In genomic region chr1:62665771-62666730, GRCm38 (mm10) we compare ENCODE assay signal across 17 mouse cellular contexts. TPM values are rescaled to one million over a fixed set of nuclear protein-coding genes. Genes with fewer than 3 reads are reported as not detected.
DNase-seq lines count a peak whose midpoint lies in the region; ATAC-seq and TF ChIP-seq lines count a peak whose summit lies in the region.
"Had no signal": no experiment of that assay in that cellular context is flagged by ENCODE, and none has a peak within 500 bp of the region (broad histone marks: within the 10 kb centered on the region; RNA-seq: fewer than 3 reads in every experiment).

No protein-coding gene starts in this region.

- H3K27me3 ChIP-seq in heart, embryonic 12.5 days (replicated peaks), result no peaks in the 10 kb centered on the region
- H3K27me3 ChIP-seq in kidney, embryonic 14.5 days (ENCODE audit: control insufficient read depth, insufficient read depth, low read length), result no peaks in the 10 kb centered on the region
- H3K27me3 ChIP-seq in midbrain, embryonic 10.5 days (ENCODE audit: low read depth, poor library complexity, severe bottlenecking), result no peaks in the 10 kb centered on the region
- no peaks in the 10 kb centered on the region for H3K27me3 ChIP-seq in midbrain, embryonic 15.5 days (replicated peaks)
- H3K27me3 ChIP-seq in myocyte (ENCODE audit: control insufficient read depth, insufficient read depth, insufficient read length), result no peaks in the 10 kb centered on the region
- H3K27me3 ChIP-seq: embryonic facial prominence, embryonic 12.5 days; limb, embryonic 15.5 days; midbrain, embryonic 13.5 days had no signal

- no peak for ATAC-seq in heart, embryonic 12.5 days (ENCODE audit: insufficient number of reproducible peaks, low FRiP score)
- no peak for ATAC-seq in kidney, embryonic 14.5 days (ENCODE audit: low FRiP score, low TSS enrichment)
- ATAC-seq in midbrain, embryonic 15.5 days (replicated peaks), result no peak
- ATAC-seq in megakaryocyte, adult 5-6 weeks (ENCODE audit: poor library complexity, severe bottlenecking), result no peak

- H3K79me2 ChIP-seq in myocyte (ENCODE audit: control insufficient read depth, insufficient read depth), result no peaks in the 10 kb centered on the region

- H3K9ac ChIP-seq in heart, embryonic 12.5 days, result no peak overlapping the region
- no peak overlapping the region for H3K9ac ChIP-seq in kidney, embryonic 14.5 days (ENCODE audit: low read depth, low read length)
- no peak overlapping the region for H3K9ac ChIP-seq in midbrain, embryonic 15.5 days
- H3K9ac ChIP-seq: embryonic facial prominence, embryonic 12.5 days; hindbrain, embryonic 14.5 days; limb, embryonic 15.5 days; midbrain, embryonic 13.5 days had no signal

- no peak overlapping the region for H3ac ChIP-seq in myocyte (ENCODE audit: control insufficient read depth, insufficient read length)

- no peak for TF ChIP-seq POLR2A in myocyte (IDR thresholded peaks at IDR 0.05; ENCODE audit: insufficient read length, low read depth)

- no peak for DNase-seq in heart, adult 8-10 months (ENCODE audit: low spot score)
- DNase-seq in kidney, adult 8-10 months, result no peak
- DNase-seq in midbrain, embryonic 10.5 days (ENCODE audit: low spot score), result no peak
- DNase-seq: cerebellum, adult 11 months; cerebellum, postnatal 36 days; gastrocnemius, postnatal 10 days; thymus, postnatal 25 days had no signal

- peaks cover 7% of the 10 kb centered on the region; the same call in 1 of the 2 replicates for H3K4me1 ChIP-seq in heart, embryonic 12.5 days (replicated peaks)
- no peaks in the 10 kb centered on the region for H3K4me1 ChIP-seq in kidney, embryonic 14.5 days (ENCODE audit: control insufficient read depth, insufficient read depth, low read length)
- peaks cover 13% of the 10 kb centered on the region for H3K4me1 ChIP-seq in midbrain, embryonic 10.5 days
- H3K4me1 ChIP-seq in midbrain, embryonic 15.5 days, result peaks cover 8% of the 10 kb centered on the region; the same call in 1 of the 2 replicates
- H3K4me1 ChIP-seq: embryonic facial prominence, embryonic 12.5 days had no signal

- peak overlapping the region; percentile 84 for H3K27ac ChIP-seq in heart, embryonic 12.5 days (ENCODE audit: poor library complexity, severe bottlenecking)
- H3K27ac ChIP-seq in kidney, embryonic 14.5 days (ENCODE audit: low read depth, low read length), result peak overlapping the region; percentile 61
- H3K27ac ChIP-seq in midbrain, embryonic 10.5 days (replicated peaks), result peak overlapping the region; percentile 67
- H3K27ac ChIP-seq in midbrain, embryonic 15.5 days, result no peak overlapping the region
- H3K27ac ChIP-seq: embryonic facial prominence, embryonic 12.5 days; hindbrain, embryonic 14.5 days; limb, embryonic 15.5 days; midbrain, embryonic 13.5 days had no signal

- H3K4me3 ChIP-seq in heart, embryonic 12.5 days, result no peak overlapping the region
- no peak overlapping the region for H3K4me3 ChIP-seq in kidney, embryonic 14.5 days (ENCODE audit: low read length)
- no peak overlapping the region for H3K4me3 ChIP-seq in midbrain, embryonic 10.5 days
- no peak overlapping the region for H3K4me3 ChIP-seq in midbrain, embryonic 15.5 days
- no peak overlapping the region for H3K4me3 ChIP-seq in myocyte
- H3K4me3 ChIP-seq: embryonic facial prominence, embryonic 12.5 days; limb, embryonic 15.5 days; midbrain, embryonic 13.5 days had no signal

- peaks cover 7% of the 10 kb centered on the region for H3K9me3 ChIP-seq in heart, embryonic 12.5 days (replicated peaks)
- H3K9me3 ChIP-seq in kidney, embryonic 14.5 days (ENCODE audit: control insufficient read depth, low read length), result no peaks in the 10 kb centered on the region; the same call in 1 of the 2 replicates
- peaks cover 8% of the 10 kb centered on the region; the same call in 1 of the 2 replicates for H3K9me3 ChIP-seq in midbrain, embryonic 10.5 days (replicated peaks)
- no peaks in the 10 kb centered on the region for H3K9me3 ChIP-seq in midbrain, embryonic 15.5 days
- H3K9me3 ChIP-seq: G1E; limb, embryonic 15.5 days; midbrain, embryonic 13.5 days had no signal

- 76% methylated on average over 5 of the region's 5 CpGs for WGBS in heart, embryonic 12.5 days
- 81% methylated on average over 5 of the region's 5 CpGs for WGBS in kidney, embryonic 14.5 days
- WGBS in midbrain, embryonic 10.5 days, result 84% methylated on average over 5 of the region's 5 CpGs
- 79% methylated on average over 5 of the region's 5 CpGs for WGBS in midbrain, embryonic 15.5 days

- 0 out of 2 replicates have a peak, but pooled peaks cover 2% of the 10 kb centered on the region for H3K36me3 ChIP-seq in heart, embryonic 12.5 days
- no peaks in the 10 kb centered on the region for H3K36me3 ChIP-seq in kidney, embryonic 14.5 days (ENCODE audit: control insufficient read depth, insufficient read depth, low read length)
- no peaks in the 10 kb centered on the region for H3K36me3 ChIP-seq in midbrain, embryonic 10.5 days
- no peaks in the 10 kb centered on the region for H3K36me3 ChIP-seq in midbrain, embryonic 15.5 days (replicated peaks)
- no peaks in the 10 kb centered on the region for H3K36me3 ChIP-seq in myocyte (ENCODE audit: control insufficient read depth, insufficient read depth)
- H3K36me3 ChIP-seq: embryonic facial prominence, embryonic 12.5 days; G1E; limb, embryonic 15.5 days; midbrain, embryonic 13.5 days had no signal

- no peak overlapping the region for H3K4me2 ChIP-seq in heart, embryonic 12.5 days
- H3K4me2 ChIP-seq in kidney, embryonic 14.5 days (replicated peaks; ENCODE audit: low read depth, low read length), result no peak overlapping the region
- H3K4me2 ChIP-seq in midbrain, embryonic 15.5 days, result no peak overlapping the region
- H3K4me2 ChIP-seq in myocyte (ENCODE audit: low read depth), result peak overlapping the region; percentile 34
- H3K4me2 ChIP-seq: embryonic facial prominence, embryonic 12.5 days; hindbrain, embryonic 14.5 days; limb, embryonic 15.5 days; midbrain, embryonic 13.5 days had no signal

TF ChIP-seq in myocyte, 11 proteins besides CTCF, POLR2A, EP300 and RAD21:
- TF ChIP-seq CEBPB (IDR thresholded peaks at IDR 0.05; ENCODE audit: insufficient read depth, poor library complexity, severe bottlenecking) (no peak), MAX (IDR thresholded peaks at IDR 0.05; ENCODE audit: low read depth) (no peak)

RNA-seq across cellular contexts. Expression of gene Nrp2, which starts 37.0 kb away (rescaled TPM):
- 6.0 and 6.2 TPM in 2 replicates for polyA plus RNA-seq in heart, embryonic 12.5 days (2016; fragmentation: Nextera tagmentation; extraction: Ambion mirVana)
- total RNA-seq in heart, adult 8-10 months (2022), result 10 to 100 TPM; 13.2 to 30.0 (median 26.7) TPM
- polyA plus RNA-seq in kidney, embryonic 14.5 days (2014; fragmentation: Nextera tagmentation; extraction: Ambion mirVana), result 5.5 and 7.1 TPM in 2 replicates
- polyA plus RNA-seq in midbrain, embryonic 10.5 days (2016; fragmentation: Nextera tagmentation; extraction: Ambion mirVana), result 10.7 and 13.2 TPM in 2 replicates
- polyA plus RNA-seq in midbrain, embryonic 15.5 days (2015; fragmentation: Nextera tagmentation; extraction: Ambion mirVana), result 24.0 and 25.5 TPM in 2 replicates
- polyA plus RNA-seq in myocyte (2012; fragmentation: generic; extraction: Trizol), result 18.3 TPM
- 3.5 and 3.9 TPM in 2 replicates for total RNA-seq in megakaryocyte, adult 5-6 weeks (2015)
- total RNA-seq in megakaryocyte, adult 5-6 weeks (2017), result 5.9 and 6.5 TPM in 2 replicates
